Mouse (Mus musculus): Measurements from ENCODE around the gene Rp9. TPM values are rescaled to one million over a fixed set of nuclear protein-coding genes. Genes with fewer than 3 reads are reported as not detected.
A peak's percentile ranks its signal among the peaks of the same experiment; 100 is the strongest.

Gene Rp9
- 39.2 and 55.5 TPM in 2 replicates for polyA plus RNA-seq (2012; ENCODE audit: insufficient read depth, insufficient read length, missing spikeins)

GRCm38 (mm10) chr9:22469643-22470042, at the start of gene Rp9:
Gene Rp9 (minus strand): TSS chr9:22469743.
- Histone ChIP-seq H3K27ac (replicated peaks; ENCODE audit: low read depth, low read length) (peak within 1 kb of the TSS; percentile 47), H3K4me3 (ENCODE audit: insufficient read depth, low read depth, low read length) (peak within 1 kb of the TSS; percentile 60), H3K4me1 (ENCODE audit: control insufficient read depth, insufficient read depth, insufficient read length, low read length) (0 out of 2 replicates have a peak, but pooled peaks cover 3% of the 10 kb centered on the region)

- Histone ChIP-seq H3K27ac (replicated peaks; ENCODE audit: low read depth, low read length) (no peak overlapping the region), H3K4me1 (ENCODE audit: control insufficient read depth, insufficient read depth, insufficient read length, low read length) (no peaks in the 10 kb centered on the region), H3K4me3 (ENCODE audit: insufficient read depth, low read depth, low read length) (no peak overlapping the region)
Measured at GRCm38 (mm10) chr9:22518394-22519041, 49.0 kb upstream of the Rp9 start.

GRCm38 (mm10) chr9:22515076-22515475, 45.5 kb upstream of the Rp9 start:
- H3K4me3 ChIP-seq (ENCODE audit: insufficient read depth, low read depth, low read length): no peak overlapping the region
- H3K4me1 ChIP-seq (ENCODE audit: control insufficient read depth, insufficient read depth, insufficient read length, low read length): no peaks in the 10 kb centered on the region
- no peak overlapping the region for H3K27ac ChIP-seq (replicated peaks; ENCODE audit: low read depth, low read length)

- Histone ChIP-seq H3K4me1 (ENCODE audit: control insufficient read depth, insufficient read depth, insufficient read length, low read length) (no peaks in the 10 kb centered on the region), H3K4me3 (ENCODE audit: insufficient read depth, low read depth, low read length) (no peak overlapping the region), H3K27ac (replicated peaks; ENCODE audit: low read depth, low read length) (no peak overlapping the region)
Measured at GRCm38 (mm10) chr9:22505574-22505973, 36.0 kb upstream of the Rp9 start.

GRCm38 (mm10) chr9:22503581-22503980, 34.0 kb upstream of the Rp9 start:
- H3K4me3 ChIP-seq (ENCODE audit: insufficient read depth, low read depth, low read length): no peak overlapping the region
- no peaks in the 10 kb centered on the region for H3K4me1 ChIP-seq (ENCODE audit: control insufficient read depth, insufficient read depth, insufficient read length, low read length)
- no peak overlapping the region for H3K27ac ChIP-seq (replicated peaks; ENCODE audit: low read depth, low read length)

GRCm38 (mm10) chr9:22502972-22503371, 33.4 kb upstream of the Rp9 start:
- H3K4me3 ChIP-seq (ENCODE audit: insufficient read depth, low read depth, low read length): no peak overlapping the region
- no peaks in the 10 kb centered on the region for H3K4me1 ChIP-seq (ENCODE audit: control insufficient read depth, insufficient read depth, insufficient read length, low read length)

GRCm38 (mm10) chr9:22497021-22497767, 27.7 kb upstream of the Rp9 start:
- Histone ChIP-seq H3K4me3 (ENCODE audit: insufficient read depth, low read depth, low read length) (no peak overlapping the region), H3K4me1 (ENCODE audit: control insufficient read depth, insufficient read depth, insufficient read length, low read length) (no peaks in the 10 kb centered on the region), H3K27ac (replicated peaks; ENCODE audit: low read depth, low read length) (no peak overlapping the region)

More at GRCm38 (mm10) chr9:22502972-22503371, 33.4 kb upstream of the Rp9 start:
- H3K27ac ChIP-seq (replicated peaks; ENCODE audit: low read depth, low read length): no peak overlapping the region

- Histone ChIP-seq H3K27ac (replicated peaks; ENCODE audit: low read depth, low read length) (no peak overlapping the region), H3K4me3 (ENCODE audit: insufficient read depth, low read depth, low read length) (no peak overlapping the region), H3K4me1 (ENCODE audit: control insufficient read depth, insufficient read depth, insufficient read length, low read length) (no peaks in the 10 kb centered on the region)
Measured at GRCm38 (mm10) chr9:22495133-22495532, 25.6 kb upstream of the Rp9 start.

GRCm38 (mm10) chr9:22494203-22494807, 24.8 kb upstream of the Rp9 start:
- no peak overlapping the region for H3K4me3 ChIP-seq (ENCODE audit: insufficient read depth, low read depth, low read length)
- H3K4me1 ChIP-seq (ENCODE audit: control insufficient read depth, insufficient read depth, insufficient read length, low read length): no peaks in the 10 kb centered on the region
- H3K27ac ChIP-seq (replicated peaks; ENCODE audit: low read depth, low read length): no peak overlapping the region

- Histone ChIP-seq H3K27ac (replicated peaks; ENCODE audit: low read depth, low read length) (no peak overlapping the region), H3K4me3 (ENCODE audit: insufficient read depth, low read depth, low read length) (no peak overlapping the region), H3K4me1 (ENCODE audit: control insufficient read depth, insufficient read depth, insufficient read length, low read length) (no peaks in the 10 kb centered on the region)
Measured at GRCm38 (mm10) chr9:22488963-22489362, 19.4 kb upstream of the Rp9 start.

GRCm38 (mm10) chr9:22486211-22486610, 16.7 kb upstream of the Rp9 start:
- no peaks in the 10 kb centered on the region for H3K4me1 ChIP-seq (ENCODE audit: control insufficient read depth, insufficient read depth, insufficient read length, low read length)
- no peak overlapping the region for H3K27ac ChIP-seq (replicated peaks; ENCODE audit: low read depth, low read length)

GRCm38 (mm10) chr9:22484562-22485308, 15.2 kb upstream of the Rp9 start:
- H3K4me1 ChIP-seq (ENCODE audit: control insufficient read depth, insufficient read depth, insufficient read length, low read length): no peaks in the 10 kb centered on the region
- no peak overlapping the region for H3K27ac ChIP-seq (replicated peaks; ENCODE audit: low read depth, low read length)

More at GRCm38 (mm10) chr9:22486211-22486610, 16.7 kb upstream of the Rp9 start:
- H3K4me3 ChIP-seq (ENCODE audit: insufficient read depth, low read depth, low read length): no peak overlapping the region

GRCm38 (mm10) chr9:22483866-22484561, 14.5 kb upstream of the Rp9 start:
- Histone ChIP-seq H3K4me1 (ENCODE audit: control insufficient read depth, insufficient read depth, insufficient read length, low read length) (no peaks in the 10 kb centered on the region), H3K4me3 (ENCODE audit: insufficient read depth, low read depth, low read length) (no peak overlapping the region)

More at GRCm38 (mm10) chr9:22484562-22485308, 15.2 kb upstream of the Rp9 start:
- H3K4me3 ChIP-seq (ENCODE audit: insufficient read depth, low read depth, low read length): no peak overlapping the region

GRCm38 (mm10) chr9:22478946-22479345, 9.4 kb upstream of the Rp9 start:
- H3K27ac ChIP-seq (replicated peaks; ENCODE audit: low read depth, low read length): no peak overlapping the region
- no peak overlapping the region for H3K4me3 ChIP-seq (ENCODE audit: insufficient read depth, low read depth, low read length)
- peaks cover 2% of the 10 kb centered on the region; the same call in 1 of the 2 replicates for H3K4me1 ChIP-seq (ENCODE audit: control insufficient read depth, insufficient read depth, insufficient read length, low read length)

More at GRCm38 (mm10) chr9:22483866-22484561, 14.5 kb upstream of the Rp9 start:
- H3K27ac ChIP-seq (replicated peaks; ENCODE audit: low read depth, low read length): no peak overlapping the region
